In genomic region chr16:48993559-48994342, GRCm38 (mm10) we compare ENCODE assay signal across 7 mouse cellular contexts. TPM values are rescaled to one million over a fixed set of nuclear protein-coding genes. Genes with fewer than 3 reads are reported as not detected.
DNase-seq lines count a peak whose midpoint lies in the region; ATAC-seq lines count a peak whose summit lies in the region.

TSS of gene Dzip3 (minus strand) at chr16:48994165.
TSS of gene Cip2a (plus strand) at chr16:48994185.

- H3K4me2 ChIP-seq in intestine, embryonic 15.5 days (replicated peaks): peak within 1 kb of the TSS; percentile 66

- peak; percentile 99 for ATAC-seq in intestine, embryonic 15.5 days

- intact Hi-C loops in left cerebral cortex, postnatal 25 days (cut with DNase I): no loop called here

- no peaks in the 10 kb centered on the region for H3K36me3 ChIP-seq in intestine, embryonic 15.5 days
- peaks cover 32% of the 10 kb centered on the region for H3K36me3 ChIP-seq in midbrain, embryonic 10.5 days

- H3K4me3 ChIP-seq in intestine, embryonic 15.5 days (replicated peaks): peak within 1 kb of the TSS; percentile 95
- H3K4me3 ChIP-seq in midbrain, embryonic 10.5 days: peak within 1 kb of the TSS; percentile 90

- DNase-seq in adrenal gland, adult (ENCODE audit: inconsistent age in 2 of 2, low spot score in 1 of 2): peak; percentile 92 to 97
- peak; percentile 95 for DNase-seq in embryo, embryonic 10.5 days (ENCODE audit: low spot score)
- peak; percentile 86 for DNase-seq in gastrocnemius, postnatal 25 days
- peak; percentile 89 to 92 for DNase-seq in left cerebral cortex, postnatal 25 days (ENCODE audit: low spot score in 2 of 2)
- peak; percentile 96 for DNase-seq in midbrain, embryonic 10.5 days (ENCODE audit: low spot score)
- peak; percentile 93 for DNase-seq in right cerebral cortex, postnatal 4 days

- peak within 1 kb of the TSS; percentile 99 for H3K9ac ChIP-seq in intestine, embryonic 15.5 days

- no peaks in the 10 kb centered on the region for H3K27me3 ChIP-seq in intestine, embryonic 15.5 days (replicated peaks)
- no peaks in the 10 kb centered on the region for H3K27me3 ChIP-seq in midbrain, embryonic 10.5 days (ENCODE audit: low read depth, poor library complexity, severe bottlenecking)

- no peaks in the 10 kb centered on the region for H3K9me3 ChIP-seq in intestine, embryonic 15.5 days
- H3K9me3 ChIP-seq in midbrain, embryonic 10.5 days (replicated peaks): no peaks in the 10 kb centered on the region; the same call in 1 of the 2 replicates

- WGBS in intestine, embryonic 15.5 days: under 1% methylated on average over 72 of the region's 74 CpGs
- under 1% methylated on average over 73 of the region's 74 CpGs for WGBS in midbrain, embryonic 10.5 days

- H3K4me1 ChIP-seq in intestine, embryonic 15.5 days (replicated peaks): 0 out of 2 replicates have a peak, but pooled peaks cover 9% of the 10 kb centered on the region
- H3K4me1 ChIP-seq in midbrain, embryonic 10.5 days: peaks cover 27% of the 10 kb centered on the region

- H3K27ac ChIP-seq in intestine, embryonic 15.5 days: peak within 1 kb of the TSS; percentile 94
- H3K27ac ChIP-seq in midbrain, embryonic 10.5 days (replicated peaks): peak within 1 kb of the TSS; percentile 99

RNA-seq across cellular contexts. Expression of gene Dzip3, which starts in this region (rescaled TPM):
- 1 to 10 TPM; 3.8 to 4.3 TPM for total RNA-seq in gastrocnemius, postnatal 25 days (2021)
- polyA plus RNA-seq in intestine, embryonic 15.5 days (2015; fragmentation: Nextera tagmentation; extraction: Ambion mirVana): 19.3 and 22.6 TPM in 2 replicates
- 10 to 100 TPM; 79.8 to 82.3 TPM for total RNA-seq in left cerebral cortex, postnatal 25 days (2021)
- 31.9 and 38.0 TPM in 2 replicates for polyA plus RNA-seq in midbrain, embryonic 10.5 days (2016; fragmentation: Nextera tagmentation; extraction: Ambion mirVana)

RNA-seq across cellular contexts. Expression of gene Cip2a, which starts in this region (rescaled TPM):
- under 1 TPM; 0.41 to 0.96 TPM for total RNA-seq in gastrocnemius, postnatal 25 days (2021)
- polyA plus RNA-seq in intestine, embryonic 15.5 days (2015; fragmentation: Nextera tagmentation; extraction: Ambion mirVana): 19.4 and 24.1 TPM in 2 replicates
- total RNA-seq in left cerebral cortex, postnatal 25 days (2021): 1 to 10 TPM; 2.2 to 2.8 TPM
- 47.0 and 47.2 TPM in 2 replicates for polyA plus RNA-seq in midbrain, embryonic 10.5 days (2016; fragmentation: Nextera tagmentation; extraction: Ambion mirVana)

Comparison
In these comparisons a context has a peak if more than half of its experiments do, and no peak if none do; other contexts are left out.
1. Peak in every context shown above with its lines: DNase-seq, ATAC-seq, H3K4me3 ChIP-seq and H3K27ac ChIP-seq.
2. RNA of gene Dzip3 (total RNA-seq): 79.8 to 82.3 TPM in left cerebral cortex, postnatal 25 days; 3.8 to 4.3 TPM in gastrocnemius, postnatal 25 days; every median in the first group is over 10 times any median in the second.